13 mouse cellular contexts compared by ENCODE assay signal in genomic region chr15:69413531-69414011, GRCm38 (mm10).
DNase-seq lines count a peak whose midpoint lies in the region; ATAC-seq lines count a peak whose summit lies in the region.
"Had no signal": no experiment of that assay in that cellular context is flagged by ENCODE, and none has a peak within 500 bp of the region (broad histone marks: within the 10 kb centered on the region; RNA-seq: fewer than 3 reads in every experiment).

No protein-coding gene starts in this region.

- H3K9ac ChIP-seq in hindbrain, embryonic 16.5 days (ENCODE audit: low read depth, low read length) = no peak overlapping the region
- no peak overlapping the region for H3K9ac ChIP-seq in hindbrain, embryonic 13.5 days

- H3K4me2 ChIP-seq in hindbrain, embryonic 16.5 days (ENCODE audit: low read length) = no peak overlapping the region
- no peak overlapping the region for H3K4me2 ChIP-seq in hindbrain, embryonic 13.5 days

- H3K36me3 ChIP-seq in hindbrain, embryonic 16.5 days (ENCODE audit: control insufficient read depth, insufficient read depth, low read length) = no peaks in the 10 kb centered on the region
- no peaks in the 10 kb centered on the region for H3K36me3 ChIP-seq in hindbrain, embryonic 13.5 days
- no peaks in the 10 kb centered on the region for H3K36me3 ChIP-seq in embryonic facial prominence, embryonic 10.5 days (replicated peaks)

- intact Hi-C loops in left cerebral cortex, postnatal 36 days (cut with DNase I) = no loop called here

- H3K4me3 ChIP-seq in hindbrain, embryonic 16.5 days (ENCODE audit: low read length) = no peak overlapping the region
- no peak overlapping the region for H3K4me3 ChIP-seq in hindbrain, embryonic 13.5 days
- no peak overlapping the region for H3K4me3 ChIP-seq in embryonic facial prominence, embryonic 10.5 days

- H3K27ac ChIP-seq in hindbrain, embryonic 16.5 days (ENCODE audit: low read depth, low read length) = no peak overlapping the region
- H3K27ac ChIP-seq in hindbrain, embryonic 13.5 days = no peak overlapping the region
- no peak overlapping the region for H3K27ac ChIP-seq in embryonic facial prominence, embryonic 10.5 days (replicated peaks)
- H3K27ac ChIP-seq: stomach, postnatal 0 days had no signal

- H3K9me3 ChIP-seq in hindbrain, embryonic 16.5 days (ENCODE audit: control insufficient read depth, low read length) = no peaks in the 10 kb centered on the region
- no peaks in the 10 kb centered on the region for H3K9me3 ChIP-seq in hindbrain, embryonic 13.5 days
- no peaks in the 10 kb centered on the region for H3K9me3 ChIP-seq in embryonic facial prominence, embryonic 10.5 days

- 93% methylated on average over 1 of the region's 1 CpGs for WGBS in hindbrain, embryonic 16.5 days
- WGBS in hindbrain, embryonic 13.5 days = 100% methylated on average over 1 of the region's 1 CpGs
- 94% methylated on average over 1 of the region's 1 CpGs for WGBS in embryonic facial prominence, embryonic 10.5 days

- peak; percentile 36; the same call in 1 of the 2 replicates for ATAC-seq in cerebellum, adult (ENCODE audit: insufficient number of reproducible peaks, low FRiP score, low TSS enrichment)
- ATAC-seq in hindbrain, embryonic 16.5 days = peak; percentile 56; the same call in 1 of the 2 replicates
- no peak for ATAC-seq in hindbrain, embryonic 13.5 days (ENCODE audit: low FRiP score)
- ATAC-seq: intestine, postnatal 0 days had no signal

- no peaks in the 10 kb centered on the region for H3K4me1 ChIP-seq in hindbrain, embryonic 16.5 days (ENCODE audit: control insufficient read depth, insufficient read depth, low read depth, low read length)
- H3K4me1 ChIP-seq in hindbrain, embryonic 13.5 days (replicated peaks) = 0 out of 2 replicates have a peak, but pooled peaks cover 5% of the 10 kb centered on the region
- H3K4me1 ChIP-seq in embryonic facial prominence, embryonic 10.5 days = no peaks in the 10 kb centered on the region

- H3K27me3 ChIP-seq in hindbrain, embryonic 16.5 days (replicated peaks; ENCODE audit: control insufficient read depth, insufficient read depth, low read length) = no peaks in the 10 kb centered on the region
- no peaks in the 10 kb centered on the region for H3K27me3 ChIP-seq in hindbrain, embryonic 13.5 days
- no peaks in the 10 kb centered on the region for H3K27me3 ChIP-seq in embryonic facial prominence, embryonic 10.5 days (replicated peaks; ENCODE audit: low read depth, poor library complexity, severe bottlenecking)

- no peak for DNase-seq in cerebellum, adult 11 months
- peak; percentile 15 for DNase-seq in layer of hippocampus, adult 9-10 months (ENCODE audit: low spot score)
- DNase-seq in left cerebral cortex, postnatal 36 days (ENCODE audit: low spot score in 2 of 2) = peak; percentile 24 to 60
- no peak for DNase-seq in embryonic facial prominence, embryonic 10.5 days (ENCODE audit: low spot score)
- DNase-seq in thymus, postnatal 36 days = no peak
- DNase-seq: adrenal gland, postnatal 14 days; heart, adult 18-20 months; kidney, postnatal 25 days had no signal

Comparison
In these comparisons a context has a peak if more than half of its experiments do, and no peak if none do; other contexts are left out.
1. DNase-seq: peak in layer of hippocampus, adult 9-10 months (single experiment) and left cerebral cortex, postnatal 36 days (2 of 2); none in cerebellum, adult 11 months (single experiment), embryonic facial prominence, embryonic 10.5 days (single experiment) and thymus, postnatal 36 days (0 of 2).